Mouse (Mus musculus): ENCODE measurements around the gene Nfyc.

DNA sequence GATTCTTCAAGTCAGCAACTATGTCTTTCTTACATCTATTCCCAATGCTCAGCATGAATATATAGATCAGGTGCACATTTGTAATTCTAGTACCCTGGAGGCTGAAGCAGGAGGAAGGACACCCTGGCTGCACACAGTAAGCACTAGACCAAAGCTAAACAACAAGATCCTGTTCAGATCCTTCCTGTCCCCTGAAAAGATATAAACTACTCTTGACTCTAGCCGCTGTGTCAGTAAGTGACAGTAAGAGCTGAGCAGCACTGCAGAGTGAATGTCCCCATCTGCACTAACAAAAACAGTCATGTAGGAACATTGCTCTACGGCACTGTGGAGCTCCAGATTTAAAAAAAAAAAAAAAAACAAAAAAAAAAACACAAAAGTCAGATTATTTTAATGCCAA is 13.4 kb downstream of the Nfyc start:
- TF ChIP-seq CTCF (IDR thresholded peaks at IDR 0.05; ENCODE audit: control insufficient read depth, insufficient read depth, insufficient read length) (no peak), MYOG (IDR thresholded peaks at IDR 0.05; ENCODE audit: control insufficient read depth, extremely low read depth, insufficient read length) (no peak), MYOD1 (IDR thresholded peaks at IDR 0.05; ENCODE audit: control insufficient read depth, insufficient read length, low read depth) (no peak), USF1 (IDR thresholded peaks at IDR 0.05; ENCODE audit: low read depth) (no peak), MAX (IDR thresholded peaks at IDR 0.05) (no peak), CEBPB (IDR thresholded peaks at IDR 0.05; ENCODE audit: low read depth) (no peak)
